Mouse (Mus musculus): Measurements from ENCODE around the gene Ext2. TPM values are rescaled to one million over a fixed set of nuclear protein-coding genes. Genes with fewer than 3 reads are reported as not detected.

Gene Ext2
- polyA plus RNA-seq, 1 experiment from 2014 or later = 111 TPM

DNA sequence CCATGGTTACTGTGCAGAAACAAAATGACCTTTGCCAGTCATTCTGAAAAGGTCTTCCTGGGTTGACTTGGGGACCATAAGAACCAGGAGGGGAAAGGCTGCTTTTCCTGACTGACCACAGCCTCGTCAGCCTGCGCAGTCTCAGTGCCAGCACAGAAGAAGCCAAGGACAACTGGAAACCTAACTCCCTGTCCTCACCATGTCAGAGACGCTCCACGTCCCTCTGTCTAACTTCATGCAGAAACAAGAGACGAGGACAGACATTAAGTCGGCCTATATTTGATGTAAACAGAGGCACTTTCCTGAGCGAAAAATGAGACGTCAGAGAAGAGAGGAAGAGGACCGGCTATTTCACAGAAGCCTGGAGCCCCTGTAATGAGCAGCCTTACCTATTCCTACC, 76.6 kb downstream of the Ext2 start:
- Histone ChIP-seq H3K9ac (ENCODE audit: low read depth, low read length) (no peak overlapping the region), H3K4me1 (replicated peaks; ENCODE audit: insufficient read depth, low read length) (0 out of 2 replicates have a peak, but pooled peaks cover 5% of the 10 kb centered on the region), H3K9me3 (replicated peaks; ENCODE audit: low read length) (no peaks in the 10 kb centered on the region), H3K36me3 (ENCODE audit: insufficient read depth, low read length) (0 out of 2 replicates have a peak, but pooled peaks cover 3% of the 10 kb centered on the region), H3K4me2 (ENCODE audit: low read length) (no peak overlapping the region), H3K4me3 (replicated peaks; ENCODE audit: low read depth, low read length) (no peak overlapping the region), H3K27me3 (ENCODE audit: insufficient read depth, low read length) (no peaks in the 10 kb centered on the region), H3K27ac (no peak overlapping the region)
- 63% methylated on average over 9 of the region's 9 CpGs for WGBS
- ATAC-seq (replicated peaks; ENCODE audit: low FRiP score, low read depth) (no peak), DNase-seq (ENCODE audit: low spot score) (no peak)
- TF ChIP-seq CTCF (IDR thresholded peaks at IDR 0.05; ENCODE audit: low read depth) = no peak

GRCm38 (mm10) chr2:93744346-93745229, 77.8 kb downstream of the Ext2 start:
- DNase-seq (ENCODE audit: low spot score) (no peak), ATAC-seq (replicated peaks; ENCODE audit: low FRiP score, low read depth) (no peak)
- 44% methylated on average over 11 of the region's 11 CpGs for WGBS
- Histone ChIP-seq H3K36me3 (ENCODE audit: insufficient read depth, low read length) (0 out of 2 replicates have a peak, but pooled peaks cover 2% of the 10 kb centered on the region), H3K4me3 (replicated peaks; ENCODE audit: low read depth, low read length) (no peak overlapping the region), H3K27me3 (ENCODE audit: insufficient read depth, low read length) (no peaks in the 10 kb centered on the region), H3K27ac (no peak overlapping the region), H3K9ac (ENCODE audit: low read depth, low read length) (no peak overlapping the region), H3K9me3 (replicated peaks; ENCODE audit: low read length) (no peaks in the 10 kb centered on the region), H3K4me2 (ENCODE audit: low read length) (no peak overlapping the region), H3K4me1 (replicated peaks; ENCODE audit: insufficient read depth, low read length) (0 out of 2 replicates have a peak, but pooled peaks cover 5% of the 10 kb centered on the region)
- TF ChIP-seq CTCF (IDR thresholded peaks at IDR 0.05; ENCODE audit: low read depth) = peak; percentile 49

DNA sequence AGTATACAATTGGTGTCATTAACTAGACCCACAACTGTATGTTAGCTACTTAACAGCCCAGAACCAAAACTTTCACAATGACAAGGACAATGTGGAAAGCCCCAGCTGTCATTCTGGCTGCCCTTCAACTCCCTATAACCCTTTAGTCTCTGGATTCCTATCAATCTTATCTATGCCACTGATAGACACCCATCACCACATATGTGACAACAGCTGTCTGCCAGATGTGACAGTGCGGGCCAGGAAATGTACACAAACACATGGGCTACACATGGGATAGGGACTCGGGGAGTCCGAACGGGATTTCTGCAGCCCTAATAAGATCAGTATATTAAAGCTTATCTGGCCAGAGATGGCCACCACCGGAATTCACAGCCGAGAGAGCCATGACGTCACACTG, 80.7 kb downstream of the Ext2 start:
- Histone ChIP-seq H3K27me3 (ENCODE audit: insufficient read depth, low read length) (no peaks in the 10 kb centered on the region), H3K27ac (no peak overlapping the region), H3K9me3 (replicated peaks; ENCODE audit: low read length) (no peaks in the 10 kb centered on the region), H3K36me3 (ENCODE audit: insufficient read depth, low read length) (no peaks in the 10 kb centered on the region), H3K9ac (ENCODE audit: low read depth, low read length) (no peak overlapping the region), H3K4me2 (ENCODE audit: low read length) (no peak overlapping the region), H3K4me3 (replicated peaks; ENCODE audit: low read depth, low read length) (no peak overlapping the region), H3K4me1 (replicated peaks; ENCODE audit: insufficient read depth, low read length) (0 out of 2 replicates have a peak, but pooled peaks cover 5% of the 10 kb centered on the region)
- DNase-seq (ENCODE audit: low spot score) = no peak
- TF ChIP-seq CTCF (IDR thresholded peaks at IDR 0.05; ENCODE audit: low read depth) = no peak
- 86% methylated on average over 7 of the region's 7 CpGs for WGBS
- no peak for ATAC-seq (replicated peaks; ENCODE audit: low FRiP score, low read depth)

DNA sequence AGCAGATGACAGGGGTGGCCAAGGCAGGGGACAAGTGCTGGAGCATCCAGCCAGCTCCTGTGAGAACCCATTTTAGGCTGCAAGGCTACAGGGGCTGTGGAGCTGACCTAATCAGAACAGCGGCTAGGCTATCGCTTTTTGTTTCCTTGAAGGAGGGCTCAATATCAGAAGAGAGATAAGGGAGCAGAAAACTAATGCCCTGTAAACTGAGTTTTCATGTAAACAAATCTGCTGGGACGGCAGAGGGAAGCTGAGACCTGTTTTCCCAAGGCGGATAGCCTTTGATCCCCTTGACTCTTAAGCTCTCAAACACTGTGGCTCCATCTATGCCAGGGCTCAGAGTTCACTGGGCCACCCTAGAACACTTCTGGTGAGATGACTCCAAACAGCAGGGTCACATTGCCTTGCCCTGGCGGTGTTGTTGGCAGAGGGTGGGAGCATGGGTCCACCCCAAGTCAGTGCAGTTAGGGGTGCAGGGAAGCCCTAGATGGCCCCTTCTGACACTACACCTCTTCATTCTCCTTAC, 83.3 kb downstream of the Ext2 start:
- H3K27ac ChIP-seq = no peak overlapping the region
- no peak for DNase-seq (ENCODE audit: low spot score)
- no peaks in the 10 kb centered on the region for H3K36me3 ChIP-seq (ENCODE audit: insufficient read depth, low read length)
- H3K9ac ChIP-seq (ENCODE audit: low read depth, low read length) = no peak overlapping the region
- no peak overlapping the region for H3K4me3 ChIP-seq (replicated peaks; ENCODE audit: low read depth, low read length)
- no peak for TF ChIP-seq CTCF (IDR thresholded peaks at IDR 0.05; ENCODE audit: low read depth)
- 50% methylated on average over 5 of the region's 5 CpGs for WGBS
- no peaks in the 10 kb centered on the region for H3K4me1 ChIP-seq (replicated peaks; ENCODE audit: insufficient read depth, low read length)
- ATAC-seq (replicated peaks; ENCODE audit: low FRiP score, low read depth) = no peak
- H3K4me2 ChIP-seq (ENCODE audit: low read length) = no peak overlapping the region
- no peaks in the 10 kb centered on the region for H3K27me3 ChIP-seq (ENCODE audit: insufficient read depth, low read length)
- H3K9me3 ChIP-seq (replicated peaks; ENCODE audit: low read length) = no peaks in the 10 kb centered on the region

DNA sequence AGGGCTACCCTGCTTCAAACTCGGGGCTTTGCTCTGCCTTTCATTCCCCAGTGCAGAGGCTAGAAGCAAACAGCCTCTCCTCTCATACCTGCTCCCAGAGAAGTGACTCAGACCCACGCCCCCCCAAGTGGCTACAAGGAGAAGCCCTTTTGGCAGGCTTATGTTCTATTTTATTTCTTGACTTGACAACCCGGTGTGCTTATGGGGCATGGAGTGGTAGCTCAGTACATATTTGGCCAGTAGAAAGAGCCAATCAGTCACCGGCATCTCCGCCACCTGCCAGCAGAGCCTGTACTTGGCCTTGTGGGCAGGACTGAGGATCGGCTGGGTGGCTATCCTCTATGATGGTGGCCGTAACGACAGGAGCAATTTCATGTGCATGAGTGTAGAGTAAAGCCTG, 85.2 kb downstream of the Ext2 start:
- no peak overlapping the region for H3K4me3 ChIP-seq (replicated peaks; ENCODE audit: low read depth, low read length)
- no peak overlapping the region for H3K27ac ChIP-seq
- TF ChIP-seq CTCF (IDR thresholded peaks at IDR 0.05; ENCODE audit: low read depth) = no peak
- H3K36me3 ChIP-seq (ENCODE audit: insufficient read depth, low read length) = 0 out of 2 replicates have a peak, but pooled peaks cover 3% of the 10 kb centered on the region
- 87% methylated on average over 8 of the region's 8 CpGs for WGBS
- H3K4me2 ChIP-seq (ENCODE audit: low read length) = no peak overlapping the region
- H3K27me3 ChIP-seq (ENCODE audit: insufficient read depth, low read length) = no peaks in the 10 kb centered on the region
- H3K9ac ChIP-seq (ENCODE audit: low read depth, low read length) = no peak overlapping the region
- H3K4me1 ChIP-seq (replicated peaks; ENCODE audit: insufficient read depth, low read length) = no peaks in the 10 kb centered on the region
- ATAC-seq (replicated peaks; ENCODE audit: low FRiP score, low read depth) (no peak), DNase-seq (ENCODE audit: low spot score) (no peak)
- no peaks in the 10 kb centered on the region for H3K9me3 ChIP-seq (replicated peaks; ENCODE audit: low read length)

GRCm38 (mm10) chr2:93732658-93733057, 89.7 kb downstream of the Ext2 start:
- Histone ChIP-seq H3K9ac (ENCODE audit: low read depth, low read length) (no peak overlapping the region), H3K9me3 (replicated peaks; ENCODE audit: low read length) (no peaks in the 10 kb centered on the region), H3K4me2 (ENCODE audit: low read length) (no peak overlapping the region), H3K27me3 (ENCODE audit: insufficient read depth, low read length) (no peaks in the 10 kb centered on the region), H3K4me3 (replicated peaks; ENCODE audit: low read depth, low read length) (no peak overlapping the region), H3K36me3 (ENCODE audit: insufficient read depth, low read length) (peaks cover 3% of the 10 kb centered on the region; the same call in 1 of the 2 replicates), H3K4me1 (replicated peaks; ENCODE audit: insufficient read depth, low read length) (no peaks in the 10 kb centered on the region), H3K27ac (no peak overlapping the region)
- WGBS = 76% methylated on average over 7 of the region's 7 CpGs
- DNase-seq (ENCODE audit: low spot score) (no peak), ATAC-seq (replicated peaks; ENCODE audit: low FRiP score, low read depth) (no peak)
- TF ChIP-seq CTCF (IDR thresholded peaks at IDR 0.05; ENCODE audit: low read depth) = no peak

Data from kidney, postnatal 0 days (tissue).